Mouse (Mus musculus): ENCODE measurements around the gene Hspd1.
"Not testable (repeated sequence)": the region's sequence is repeated elsewhere in the genome, so short reads cannot be mapped to it uniquely, and the experiment has no call there.

Gene Hspd1

GRCm38 (mm10) chr1:55087401-55087904, 590 bp downstream of the Hspd1 start:
- DNase-seq (ENCODE audit: low read depth, low spot score) = peak; percentile 55

DNA sequence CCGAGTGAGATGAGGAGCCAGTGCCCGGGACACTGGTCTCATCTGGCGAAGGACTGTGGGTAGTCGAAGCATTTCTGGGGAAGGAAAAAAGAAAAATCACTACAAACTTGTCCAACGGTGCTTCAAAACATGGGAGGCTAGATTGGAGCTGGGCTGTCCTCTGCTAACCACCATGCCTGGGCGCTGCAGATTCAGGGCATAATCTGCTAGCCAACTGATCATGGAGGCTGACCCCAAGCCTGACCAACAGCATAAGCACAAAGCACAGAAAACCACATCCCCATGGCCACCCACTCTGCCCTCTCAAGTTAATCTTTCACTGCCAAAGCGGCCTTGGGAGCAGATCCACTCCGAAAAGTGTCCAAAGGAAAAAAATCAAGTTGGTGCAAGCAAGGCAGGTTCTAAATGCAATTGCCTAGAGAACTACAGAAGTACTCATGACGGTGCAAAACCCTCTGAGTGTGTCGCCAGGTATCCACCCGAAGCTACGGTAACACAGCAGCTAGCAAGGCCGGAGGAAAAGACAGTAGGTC, 1.1 kb downstream of the Hspd1 start:
- no peak for DNase-seq (ENCODE audit: low read depth, low spot score)

- DNase-seq (ENCODE audit: low read depth, low spot score) = no peak
Measured at GRCm38 (mm10) chr1:55085781-55086366, 2.2 kb downstream of the Hspd1 start.

DNA sequence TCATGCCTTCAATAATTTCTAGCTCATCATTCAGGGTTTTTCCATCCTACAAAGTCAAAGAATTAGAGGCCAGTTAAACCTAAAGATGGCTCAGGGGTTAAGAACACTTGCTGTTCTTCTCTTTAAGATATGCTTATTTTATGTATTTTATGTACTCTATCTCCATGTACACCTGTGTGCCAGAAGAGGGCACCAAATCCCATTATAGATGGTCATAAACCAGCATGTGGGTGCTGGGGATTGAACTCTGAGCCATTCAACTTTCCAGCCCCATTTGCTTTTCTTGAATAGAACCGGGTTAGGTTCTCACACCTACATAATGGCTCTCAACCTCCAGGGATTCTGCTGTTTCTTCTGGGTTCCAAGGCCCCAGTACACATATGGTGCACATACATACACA, 5.9 kb downstream of the Hspd1 start:
- peak; percentile 77 for DNase-seq (ENCODE audit: low read depth, low spot score)

DNA sequence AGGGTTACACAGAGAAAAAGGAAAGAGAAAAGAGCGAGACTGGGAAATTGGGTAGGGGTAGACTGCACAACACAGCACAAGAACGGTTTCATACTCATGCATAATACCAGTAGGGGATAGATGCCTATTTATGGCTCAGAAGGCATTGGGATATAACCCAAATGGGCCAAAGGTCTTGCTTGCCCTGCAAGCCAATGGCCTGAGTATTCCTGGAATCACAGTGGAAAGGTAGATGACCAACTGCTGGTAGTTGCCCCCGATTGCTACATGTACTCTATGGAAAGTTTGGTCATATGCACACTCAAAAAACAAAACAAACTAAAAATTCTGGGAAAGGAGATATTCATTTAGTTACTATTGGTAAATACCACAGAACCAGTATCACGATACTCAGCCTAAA, 8.4 kb downstream of the Hspd1 start:
- no peak for DNase-seq (ENCODE audit: low read depth, low spot score)

DNA sequence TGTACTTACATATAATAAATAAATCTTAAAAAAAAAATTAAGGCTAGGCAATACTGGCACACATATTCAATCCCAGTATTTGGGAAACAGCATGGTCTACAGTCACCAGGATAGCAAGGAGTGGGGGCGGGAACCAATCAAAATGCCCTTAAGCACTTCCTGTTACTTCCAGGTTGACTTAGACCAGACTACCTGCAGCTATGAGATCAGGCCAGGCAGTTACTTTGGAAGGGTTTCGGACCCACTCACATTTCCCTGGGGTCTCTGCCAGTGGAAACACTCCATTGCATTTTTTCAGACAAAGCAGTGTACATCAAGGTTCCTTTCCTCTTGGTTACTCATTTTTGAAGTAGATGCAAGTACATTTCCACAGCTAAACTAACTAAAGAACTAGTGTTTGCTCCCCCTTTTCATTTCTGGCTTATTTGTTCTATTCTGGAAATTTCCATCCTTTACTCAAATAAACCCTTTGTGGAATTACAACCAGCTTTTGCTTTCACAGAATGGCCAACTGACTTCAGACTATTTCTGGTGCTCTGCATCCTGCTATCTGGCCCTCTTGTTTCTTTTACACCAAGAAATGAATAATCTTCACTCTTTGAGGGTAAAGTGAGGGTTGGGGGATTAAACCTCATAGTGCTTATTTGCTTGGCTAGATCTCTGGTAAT, 11.1 kb downstream of the Hspd1 start:
- DNase-seq (ENCODE audit: low read depth, low spot score) = peak; percentile 69

- no peak for DNase-seq (ENCODE audit: low read depth, low spot score)
Measured at GRCm38 (mm10) chr1:55076395-55076743, 11.7 kb downstream of the Hspd1 start.

- DNase-seq (ENCODE audit: low read depth, low spot score) = no peak
Measured at GRCm38 (mm10) chr1:55075652-55076394, 12.2 kb downstream of the Hspd1 start.

GRCm38 (mm10) chr1:55074757-55075156, 13.3 kb downstream of the Hspd1 start:
- peak; percentile 56 for DNase-seq (ENCODE audit: low read depth, low spot score)

DNA sequence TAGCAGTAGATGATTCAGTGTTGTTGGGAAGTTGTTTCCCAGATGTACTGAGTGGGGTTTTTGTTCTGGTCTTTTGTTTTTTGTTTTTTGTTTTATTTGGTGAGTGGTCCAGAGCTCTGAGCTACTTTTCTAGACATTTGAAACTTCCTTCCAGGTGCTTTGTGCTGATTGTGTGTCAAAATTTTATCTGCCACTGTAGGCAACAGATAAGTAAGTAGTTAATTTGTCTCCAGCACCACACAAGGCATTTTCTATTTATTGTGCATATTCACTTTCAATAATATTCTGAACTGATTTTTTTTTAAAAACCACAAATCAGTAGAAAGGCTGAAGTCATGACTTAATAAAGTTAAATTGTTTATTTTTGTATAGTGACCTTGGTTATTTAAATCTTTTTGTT, 15.7 kb downstream of the Hspd1 start:
- DNase-seq (ENCODE audit: low read depth, low spot score) = not testable (repeated sequence)

DNA sequence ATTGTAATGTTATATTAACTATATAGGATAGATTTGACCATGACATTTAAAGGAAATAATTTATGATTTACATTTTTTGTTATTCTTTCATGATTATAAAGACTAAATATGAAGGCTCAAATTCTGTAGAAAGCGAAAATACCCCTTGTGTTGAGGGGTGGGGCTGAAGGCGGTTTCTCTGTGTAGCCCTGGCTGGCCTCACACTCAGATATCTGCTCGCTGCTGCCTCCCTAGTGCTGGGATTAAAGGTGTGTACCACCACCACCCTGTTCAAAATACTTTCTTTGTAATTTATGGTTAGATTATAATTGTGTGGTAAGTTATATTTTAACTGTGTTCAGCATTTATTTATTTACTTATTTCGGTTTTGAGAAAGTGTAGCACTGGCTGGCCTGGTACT, 26.3 kb downstream of the Hspd1 start:
- DNase-seq (ENCODE audit: low read depth, low spot score) = no peak

DNA sequence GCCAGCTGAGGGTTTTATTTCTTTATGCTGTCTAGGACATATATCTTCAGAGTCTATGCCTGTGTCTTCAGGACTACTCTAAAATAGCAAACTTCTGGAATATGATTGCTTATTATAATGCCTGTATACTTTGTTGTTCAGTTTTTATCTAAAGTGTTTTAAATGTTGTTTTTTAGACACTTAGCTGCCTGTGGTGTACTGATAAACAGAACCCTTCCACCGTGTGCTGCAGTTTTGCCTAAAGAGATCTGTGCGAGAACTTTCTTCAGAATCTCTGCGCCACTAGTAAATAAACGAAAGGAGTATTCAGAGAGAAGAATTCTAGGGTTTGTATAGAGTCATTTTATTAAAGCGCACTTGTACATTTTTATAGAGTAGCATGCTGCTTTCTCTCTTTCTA, 26.9 kb downstream of the Hspd1 start:
- no peak for DNase-seq (ENCODE audit: low read depth, low spot score)

DNA sequence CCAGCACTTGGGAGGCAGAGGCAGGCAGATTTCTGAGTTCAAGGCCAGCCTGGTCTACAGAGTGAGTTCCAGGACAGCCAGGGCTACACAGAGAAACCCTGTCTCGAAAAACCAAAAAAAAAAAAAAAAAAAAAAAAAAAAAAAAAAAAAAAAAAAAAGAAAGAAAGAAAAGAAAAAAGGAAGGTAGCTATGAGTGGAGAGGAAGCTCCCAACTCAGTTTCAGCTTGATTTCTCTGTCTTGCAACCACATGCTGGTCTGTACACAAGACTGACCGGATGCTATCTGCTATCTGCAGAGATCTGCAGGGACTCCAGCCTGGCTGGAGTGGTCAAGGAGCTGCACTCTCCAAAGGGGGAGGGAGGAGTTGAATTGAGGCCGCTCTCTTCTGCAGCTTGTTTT, 29.7 kb downstream of the Hspd1 start:
- not testable (repeated sequence) for DNase-seq (ENCODE audit: low read depth, low spot score)

DNA sequence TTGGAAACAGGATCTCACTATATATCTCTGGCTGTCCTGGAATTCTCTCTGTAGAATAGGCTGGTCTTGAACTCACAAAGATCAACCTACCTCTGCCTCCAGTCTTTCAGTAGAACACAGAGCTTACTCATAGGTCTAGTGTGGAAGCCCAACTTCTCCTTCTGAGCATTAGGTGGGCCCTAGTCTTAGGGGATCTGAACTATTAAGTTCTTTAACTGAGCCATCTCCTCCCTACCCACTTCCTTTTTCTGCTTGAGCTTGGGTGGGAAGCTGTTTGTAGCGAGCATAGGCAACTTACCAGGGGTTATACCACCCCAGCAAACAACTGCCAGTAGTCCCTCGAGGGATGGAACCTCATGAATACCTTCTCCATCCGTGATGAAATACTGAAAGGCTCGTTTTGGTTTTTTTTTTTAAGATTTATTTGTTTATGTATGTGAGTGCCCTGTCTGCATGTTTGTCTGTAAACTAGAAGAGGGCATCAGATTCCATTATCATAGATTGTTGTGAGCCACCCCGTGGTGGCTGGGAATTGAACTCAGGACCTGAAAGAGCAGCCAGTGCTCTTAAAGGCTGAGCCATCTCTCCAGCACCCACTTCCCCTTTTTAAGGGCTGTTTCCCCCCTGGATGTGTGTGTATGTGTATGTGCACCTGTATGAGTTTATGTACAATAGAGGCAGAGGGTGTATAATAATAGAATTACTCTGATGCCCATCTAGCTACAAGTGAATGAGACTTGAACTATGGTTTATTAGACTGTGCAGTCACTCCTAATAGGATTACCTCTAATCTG, 32.5 kb downstream of the Hspd1 start:
- DNase-seq (ENCODE audit: low read depth, low spot score) = no peak

- no peak for DNase-seq (ENCODE audit: low read depth, low spot score)
Measured at GRCm38 (mm10) chr1:55053596-55053995, 34.4 kb downstream of the Hspd1 start.

- DNase-seq (ENCODE audit: low read depth, low spot score) = peak; percentile 56
Measured at GRCm38 (mm10) chr1:55053005-55053404, 35.0 kb downstream of the Hspd1 start.

GRCm38 (mm10) chr1:55052355-55052953, 35.6 kb downstream of the Hspd1 start, which contains the start of gene Coq10b:
Coq10b (plus strand) TSS chr1:55052770.
- DNase-seq (ENCODE audit: low read depth, low spot score) = peak; percentile 99

DNA sequence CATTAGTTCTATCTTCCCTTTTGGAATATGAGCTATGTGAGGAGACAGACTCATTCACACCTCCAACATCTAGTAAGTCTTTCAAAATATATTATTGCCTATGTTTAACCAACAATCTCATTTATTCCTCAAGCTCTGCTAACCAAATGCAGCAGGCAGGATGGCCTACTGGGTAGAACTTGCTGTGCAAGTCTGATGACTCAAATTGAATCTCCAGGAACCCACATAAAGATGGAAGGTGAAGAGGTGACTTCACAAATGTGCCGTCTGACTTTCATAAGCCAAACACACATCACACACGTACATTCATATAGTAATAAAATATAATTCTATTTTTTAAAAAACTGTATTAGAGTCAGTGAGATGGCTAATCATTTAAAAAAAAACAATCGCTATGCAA, 36.4 kb downstream of the Hspd1 start:
- DNase-seq (ENCODE audit: low read depth, low spot score) = no peak

GRCm38 (mm10) chr1:55048841-55049587, 39.0 kb downstream of the Hspd1 start:
- no peak for DNase-seq (ENCODE audit: low read depth, low spot score)

DNA sequence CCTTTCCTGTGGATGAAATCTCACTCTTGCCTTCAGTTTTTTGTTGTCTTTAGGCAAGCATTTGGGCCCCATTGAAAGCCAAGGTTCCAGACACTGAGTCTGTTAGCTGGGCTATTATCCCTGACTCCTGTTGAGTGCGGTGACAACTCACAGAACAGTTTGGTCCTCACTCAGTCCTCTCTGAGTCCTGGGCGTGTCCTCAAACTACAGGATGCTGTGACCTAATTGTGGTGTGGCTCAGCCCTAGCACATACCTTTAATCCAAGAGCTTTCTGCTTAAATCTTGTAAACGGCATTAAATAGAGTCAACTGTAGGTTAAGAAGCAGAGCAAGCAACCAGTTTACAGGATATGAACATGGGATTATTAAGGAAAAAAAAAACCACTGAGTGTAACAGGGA, 44.9 kb downstream of the Hspd1 start:
- DNase-seq (ENCODE audit: low read depth, low spot score) = no peak

DNA sequence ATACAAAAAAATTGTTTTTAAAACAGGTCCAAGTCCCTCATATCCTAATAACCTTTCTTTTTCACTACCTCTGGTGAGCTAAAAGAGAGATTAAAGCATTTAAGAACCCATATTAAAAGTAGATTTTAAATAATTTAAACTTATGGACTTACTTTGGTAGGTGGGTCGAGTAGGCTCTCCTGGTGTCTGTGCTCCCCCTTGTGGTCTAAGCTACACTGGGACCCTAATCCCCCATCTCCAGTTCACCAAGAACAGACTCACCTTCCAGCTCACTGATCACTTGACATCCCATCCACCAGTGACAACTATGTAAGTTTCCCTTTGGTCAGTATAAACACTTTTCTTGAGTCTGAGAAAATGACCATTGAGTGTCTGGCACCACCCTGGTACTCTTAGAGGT, 45.8 kb downstream of the Hspd1 start:
- peak; percentile 76 for DNase-seq (ENCODE audit: low read depth, low spot score)

Measured in ES-CJ7 (cell line).